Mouse (Mus musculus) cerebellum, adult (tissue): ENCODE results near the gene Nol10.

Source experiments
- ATAC-seq: cut with Nextera tagmentation; 2 replicates; pipeline ENCODE4 v1.9.2; 2017; ENCODE audit warnings: mild to moderate bottlenecking, moderate library complexity, mixed read lengths; ENCODE audit not compliant: insufficient number of reproducible peaks, low FRiP score, low TSS enrichment

The Nol10 gene

DNA sequence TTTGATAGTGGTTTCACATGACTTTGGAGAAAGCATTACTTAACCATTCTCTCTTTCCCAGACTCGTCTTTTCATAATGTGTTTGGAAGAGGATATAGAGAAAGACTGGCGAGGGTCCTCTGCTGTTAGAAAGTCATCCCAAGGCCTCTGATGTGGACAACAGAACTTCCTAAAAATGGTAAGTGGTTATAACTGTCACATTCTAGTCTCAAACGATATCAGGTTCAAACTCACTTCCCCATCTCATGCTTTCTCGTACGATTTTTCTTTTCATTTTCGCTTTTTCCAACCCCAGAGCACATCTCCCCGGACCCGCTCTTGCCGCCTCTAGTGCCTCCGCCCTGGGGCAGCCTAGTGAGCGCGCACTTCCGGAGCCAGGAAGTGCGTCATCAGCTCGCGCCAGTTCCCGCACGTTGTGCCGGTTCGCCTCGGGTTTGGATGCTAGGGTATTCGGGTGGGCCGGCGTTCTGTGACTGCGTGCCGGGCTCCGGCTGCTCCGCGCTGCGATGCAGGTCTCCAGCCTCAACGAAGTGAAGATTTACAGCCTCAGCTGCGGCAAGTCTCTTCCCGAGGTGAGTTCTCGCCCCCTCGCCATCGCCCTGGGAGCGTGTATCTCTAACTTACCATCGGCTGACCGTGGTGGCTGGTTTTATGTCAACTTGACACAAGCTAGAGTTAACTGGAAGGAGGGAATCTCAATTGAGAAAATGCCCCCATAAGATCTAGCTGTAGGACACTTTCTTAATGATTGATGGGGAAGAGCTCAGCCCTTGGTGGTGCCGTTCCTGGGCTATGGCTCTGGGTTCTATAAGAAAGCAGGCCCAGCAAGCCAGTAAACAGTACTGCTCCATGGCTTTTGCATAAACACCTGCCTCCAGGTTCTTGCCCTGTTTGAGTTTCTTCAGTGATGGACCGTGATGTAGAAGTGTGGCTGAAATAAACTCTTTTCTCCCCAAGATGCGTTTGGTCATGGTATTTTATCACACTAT is at the start of gene Nol10:
Gene Nol10 (plus strand): TSS at position 411 of the 989 bp plus-strand sequence.
- ATAC-seq: peak; percentile 93

DNA sequence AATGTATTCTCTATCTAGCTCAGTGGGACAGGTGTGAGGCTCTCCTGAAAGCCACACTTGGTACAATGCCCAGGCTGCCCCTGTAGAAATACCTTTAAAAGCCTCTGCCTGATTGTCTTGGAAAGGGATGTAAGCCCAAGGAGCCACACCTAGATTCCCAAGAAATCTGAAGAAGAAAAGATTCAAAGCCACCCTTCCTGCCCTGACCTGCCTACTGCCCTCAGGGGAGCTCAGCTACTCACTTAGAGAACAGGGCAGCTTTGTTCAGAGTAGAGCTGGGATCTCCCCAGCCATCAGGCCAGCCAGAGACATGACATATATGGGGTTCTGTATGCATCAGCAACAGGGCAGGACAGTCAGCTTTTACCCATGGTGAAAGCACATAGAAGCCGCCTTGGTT is 48.4 kb upstream of the Nol10 start:
- ATAC-seq: no peak

DNA sequence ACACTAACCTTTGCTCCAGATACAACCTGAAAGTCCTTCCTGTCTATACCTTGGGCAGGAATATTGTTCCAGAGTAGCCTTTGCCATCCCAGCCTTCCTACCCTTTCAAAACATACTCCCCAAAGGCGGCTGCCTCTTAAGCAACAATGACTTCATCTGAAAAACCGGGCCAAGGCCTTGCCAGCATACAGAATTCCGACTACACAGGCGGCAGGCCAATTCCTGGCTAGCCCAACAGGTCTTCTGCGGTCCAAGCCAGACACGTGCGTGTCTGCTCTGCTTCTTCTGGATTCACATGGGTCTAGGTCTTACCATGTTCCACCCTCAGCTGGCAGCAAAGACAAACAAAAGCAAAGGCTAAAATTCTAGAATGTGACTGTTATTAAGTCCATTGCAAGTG is 42.8 kb upstream of the Nol10 start:
- no peak for ATAC-seq

- no peak for ATAC-seq
These were observed 40.0 kb upstream of the Nol10 start for GRCm38 (mm10) chr12:17308246-17308645.

- ATAC-seq: no peak
These were observed 37.1 kb upstream of the Nol10 start for GRCm38 (mm10) chr12:17310852-17311839.

DNA sequence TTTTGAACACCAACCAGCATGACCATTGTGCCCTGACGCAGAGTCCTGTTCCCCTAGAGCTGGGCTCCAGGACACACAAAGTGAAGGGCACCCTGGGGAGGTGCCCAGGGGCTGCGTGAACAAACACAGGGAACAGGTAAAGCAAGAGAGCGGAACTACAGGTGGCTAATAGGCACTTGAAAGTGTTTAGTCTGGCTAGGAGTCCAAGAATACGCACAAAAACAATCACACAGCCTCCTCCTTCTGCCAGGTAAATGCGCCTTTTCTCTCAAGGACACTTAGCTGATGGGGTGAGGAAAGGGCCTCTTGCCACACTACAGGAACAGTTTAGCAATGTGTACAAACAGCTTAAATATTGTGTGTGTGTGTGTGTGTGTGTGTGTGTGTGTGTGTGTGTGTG is 32.2 kb upstream of the Nol10 start:
- ATAC-seq: no peak

DNA sequence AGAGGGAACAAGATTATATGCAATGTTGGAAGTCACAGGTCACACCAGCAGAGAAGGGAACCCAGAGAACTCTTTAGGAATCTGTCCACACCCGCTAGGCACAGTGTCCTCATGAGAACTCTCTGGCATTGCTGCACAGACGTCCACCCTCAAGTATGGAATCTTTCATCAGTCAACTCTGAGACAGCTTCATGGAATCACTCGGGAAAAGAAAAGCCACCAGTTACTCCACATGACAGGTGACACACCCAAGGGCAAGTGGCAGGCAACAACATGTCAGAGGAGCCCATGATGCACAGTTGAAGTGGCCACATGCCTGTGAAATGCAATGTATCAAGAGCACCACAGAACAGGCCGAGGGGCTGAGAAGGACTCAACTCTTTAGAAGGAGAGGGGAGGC is 30.3 kb upstream of the Nol10 start:
- ATAC-seq: no peak

- ATAC-seq: no peak
These were observed 29.8 kb upstream of the Nol10 start for GRCm38 (mm10) chr12:17318453-17318852.

DNA sequence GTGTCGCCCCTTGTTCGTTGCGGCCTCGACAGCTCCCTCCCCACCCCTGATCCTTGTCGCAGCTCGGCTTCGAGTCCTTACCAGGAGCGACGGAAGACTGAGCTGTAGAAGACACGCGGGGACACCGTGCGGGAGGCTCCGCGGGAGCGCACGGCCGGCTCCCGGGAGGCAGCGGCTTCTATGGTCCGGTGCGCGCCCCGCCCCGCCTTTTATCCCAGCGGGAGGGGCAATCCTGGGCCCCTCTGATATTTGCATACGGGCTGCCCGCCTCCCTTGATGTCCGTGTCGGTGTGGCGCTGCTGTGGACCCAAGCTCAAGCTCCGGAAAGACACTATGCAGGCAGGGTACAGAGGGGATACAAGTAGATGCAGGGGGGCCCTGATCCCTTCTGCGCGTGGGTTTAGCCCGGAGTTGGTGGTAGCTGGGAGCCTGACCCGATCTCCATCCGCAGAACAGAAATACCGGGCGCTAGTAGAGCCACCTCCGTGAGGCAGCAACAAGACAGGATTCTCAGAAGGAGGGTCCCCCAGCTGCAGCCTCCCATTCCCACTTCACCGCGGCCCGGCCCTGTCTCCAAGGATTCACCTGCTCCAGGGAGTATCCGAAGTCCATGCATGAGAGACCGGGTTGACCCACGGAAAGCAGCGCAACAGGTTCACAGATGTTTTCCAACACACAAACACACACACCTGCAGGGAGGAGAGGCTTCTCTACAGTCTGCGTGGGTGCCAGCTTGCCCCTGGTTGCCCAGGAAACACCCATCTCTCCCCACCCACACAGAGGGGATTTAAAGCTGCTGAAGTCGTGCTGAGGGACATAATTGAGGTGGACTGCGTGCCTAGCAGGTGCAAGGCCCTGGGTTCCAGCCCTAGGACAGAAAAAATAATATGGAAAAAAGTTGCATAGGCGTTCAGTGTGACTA is 23.4 kb upstream of the Nol10 start:
- no peak for ATAC-seq

DNA sequence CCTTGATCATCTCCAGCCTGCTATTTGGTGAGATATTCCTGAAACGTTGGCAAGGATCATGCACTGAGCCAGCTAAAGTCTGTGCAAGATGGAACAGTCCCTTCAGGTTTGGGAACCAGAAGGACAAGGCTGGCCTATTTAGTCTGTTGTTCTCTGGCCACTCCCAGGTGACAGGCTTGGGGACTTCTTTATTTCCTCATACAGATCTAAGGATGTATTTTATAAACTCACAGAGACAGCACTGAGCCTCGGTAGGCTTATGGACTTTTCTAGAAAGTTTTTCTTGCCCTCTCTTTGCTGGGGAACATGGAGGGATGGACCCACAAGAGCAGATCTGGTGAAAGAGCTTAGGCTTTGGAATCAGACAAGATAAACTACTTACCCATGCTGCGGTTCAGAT is 19.0 kb upstream of the Nol10 start, which contains the start of gene Atp6v1c2:
Gene Atp6v1c2 (minus strand): TSS at position 101 of the 400 bp plus-strand sequence.
- ATAC-seq: no peak

GRCm38 (mm10) chr12:17333459-17333858 is 14.8 kb upstream of the Nol10 start:
- no peak for ATAC-seq

DNA sequence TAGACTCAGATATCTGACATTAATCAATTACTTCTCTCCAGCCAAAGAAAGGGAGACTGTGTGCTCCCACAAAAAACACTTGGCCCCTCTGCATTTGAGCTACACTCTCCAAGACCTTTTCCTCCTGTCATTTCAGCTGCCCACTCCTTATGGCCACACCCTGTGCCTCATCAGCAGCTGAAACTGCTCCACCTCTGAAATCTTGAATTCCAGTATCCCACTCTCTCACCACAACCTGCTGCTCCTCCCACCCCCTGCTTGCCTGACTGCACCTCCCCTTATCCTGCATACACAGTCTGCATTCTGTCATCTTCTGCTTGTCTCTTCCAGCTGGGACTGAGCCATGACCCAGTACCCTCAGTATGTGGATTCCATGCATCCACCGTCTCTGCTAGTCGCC is 9.9 kb upstream of the Nol10 start:
- ATAC-seq: no peak

GRCm38 (mm10) chr12:17339114-17339905 is 8.9 kb upstream of the Nol10 start:
- ATAC-seq: no peak

DNA sequence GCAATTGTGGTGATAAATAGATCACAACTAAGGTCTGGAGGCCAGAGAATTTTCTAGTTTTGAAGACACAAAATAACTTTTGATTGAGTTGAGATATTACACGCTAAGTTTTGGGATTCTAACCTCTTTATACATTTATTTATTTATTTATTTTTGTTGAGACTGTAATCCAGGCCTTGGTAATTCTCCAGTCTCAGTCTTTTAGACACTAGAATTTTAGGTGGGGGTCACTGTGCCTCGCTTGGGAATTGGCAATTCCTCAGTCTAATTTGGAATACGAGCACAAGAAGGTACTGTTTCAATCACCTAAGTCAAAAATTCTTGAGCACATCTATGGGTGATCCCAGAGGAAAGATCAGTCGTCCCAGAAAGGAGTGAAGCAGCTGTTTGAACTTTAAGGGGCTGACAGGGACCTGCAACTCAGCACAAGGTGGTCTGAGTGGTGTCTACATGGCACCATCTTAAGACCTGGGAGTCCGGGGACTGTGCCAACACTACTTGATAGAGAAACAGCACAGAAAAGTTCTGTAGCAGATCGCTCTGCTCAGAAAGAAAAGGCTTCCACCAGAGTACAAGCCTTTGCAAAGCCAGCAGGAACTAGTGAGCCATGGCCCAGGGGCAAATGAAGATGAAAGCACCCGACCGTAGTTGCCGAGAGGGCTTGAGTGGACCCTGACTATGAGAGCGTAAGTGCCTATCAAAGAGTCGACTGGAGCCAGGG is 771 bp upstream of the Nol10 start:
- ATAC-seq: peak; percentile 23; the same call in 1 of the 2 replicates

DNA sequence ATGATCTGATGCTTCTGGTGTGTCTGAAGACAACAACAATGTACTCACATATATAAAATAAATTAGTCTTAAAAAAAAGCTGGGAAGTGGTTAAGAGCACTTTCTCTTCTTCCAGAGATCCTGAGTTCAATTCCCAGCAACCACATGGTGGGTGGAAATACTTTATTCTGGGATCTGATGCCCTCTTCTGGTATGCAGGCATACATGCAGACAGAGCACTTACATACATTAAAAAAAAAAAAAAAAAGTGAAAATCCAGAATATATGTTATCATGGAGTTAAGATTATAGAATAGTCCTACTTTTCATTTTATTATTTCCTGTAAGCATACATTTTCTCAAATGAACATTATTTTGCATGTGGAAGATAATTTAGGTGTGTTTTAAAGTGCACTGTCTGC is 1.8 kb downstream of the Nol10 start:
- ATAC-seq: no peak

- ATAC-seq: no peak
These were observed 8.6 kb downstream of the Nol10 start for GRCm38 (mm10) chr12:17356853-17357252.

- no peak for ATAC-seq
These were observed 9.5 kb downstream of the Nol10 start for GRCm38 (mm10) chr12:17357795-17358194.

GRCm38 (mm10) chr12:17358981-17359380 is 10.7 kb downstream of the Nol10 start:
- ATAC-seq: no peak
